Mouse (Mus musculus): Measurements from ENCODE around the gene Fads2. TPM values are rescaled to one million over a fixed set of nuclear protein-coding genes. Genes with fewer than 3 reads are reported as not detected.
A peak's percentile ranks its signal among the peaks of the same experiment; 100 is the strongest.

The Fads2 gene
- total and polyA plus RNA-seq, 3 experiments, result 55.2 to 119 TPM; not detected in 1

- H3K27ac ChIP-seq (ENCODE audit: control insufficient read depth, low read depth, low read length), result no peak overlapping the region
- H3K36me3 ChIP-seq (ENCODE audit: control insufficient read depth in 1 of 2, insufficient read depth in 2 of 2, low read length in 2 of 2), result peaks cover 0 to 23% of the 10 kb centered on the region in 2 experiments; a peak in 2 of 4 replicates
- H3K9ac ChIP-seq (ENCODE audit: control insufficient read depth, low read depth, low read length, poor library complexity, severe bottlenecking), result no peak overlapping the region
- no peaks in the 10 kb centered on the region for H3K27me3 ChIP-seq (ENCODE audit: control insufficient read depth in 1 of 2, insufficient read depth in 2 of 2, low read length in 2 of 2)
- H3K79me2 ChIP-seq (ENCODE audit: control insufficient read depth, insufficient read depth, low read length, poor library complexity), result no peaks in the 10 kb centered on the region; the same call in 1 of the 2 replicates
- no peaks in the 10 kb centered on the region for H3K9me3 ChIP-seq (replicated peaks; ENCODE audit: insufficient read depth, low read length)
- no peak for TF ChIP-seq KAT2A (conservative IDR thresholded peaks at IDR 0.05; ENCODE audit: low read depth, low read length)
- no peak for TF ChIP-seq SIN3A (IDR thresholded peaks at IDR 0.05; ENCODE audit: low read length)
- TF ChIP-seq CHD2 (IDR thresholded peaks at IDR 0.05; ENCODE audit: low read length), result no peak
- no peak for TF ChIP-seq BHLHE40 (IDR thresholded peaks at IDR 0.05; ENCODE audit: borderline replicate concordance, low read depth, low read length)
- no peak for TF ChIP-seq GATA1 (IDR thresholded peaks at IDR 0.05; ENCODE audit: low read depth, low read length)
- no peak for TF ChIP-seq E2F4 (IDR thresholded peaks at IDR 0.05; ENCODE audit: borderline replicate concordance, low read depth, low read length)
- TF ChIP-seq MYC (IDR thresholded peaks at IDR 0.05; ENCODE audit: low read depth, low read length), result no peak
- TF ChIP-seq MXI1 (IDR thresholded peaks at IDR 0.05; ENCODE audit: low read depth, low read length), result no peak
- no peak for TF ChIP-seq TCF12 (IDR thresholded peaks at IDR 0.05; ENCODE audit: low read depth, low read length)
- no peak for TF ChIP-seq UBTF (IDR thresholded peaks at IDR 0.05; ENCODE audit: borderline replicate concordance, insufficient read depth, low read depth, low read length)
- no peak for TF ChIP-seq USF1 (IDR thresholded peaks at IDR 0.05; ENCODE audit: low read depth, low read length)
- TF ChIP-seq EP300 (IDR thresholded peaks at IDR 0.05; ENCODE audit: low read depth in 1 of 2, low read length in 2 of 2), result no peak
- no peak for TF ChIP-seq JUND (IDR thresholded peaks at IDR 0.05; ENCODE audit: low read depth, low read length)
- TF ChIP-seq TAL1 (IDR thresholded peaks at IDR 0.05; ENCODE audit: low read length), result no peak
- no peak overlapping the region for H3K4me3 ChIP-seq (ENCODE audit: control insufficient read depth in 1 of 2, insufficient read depth in 1 of 2, low read depth in 2 of 2, low read length in 2 of 2)
- peaks cover 2 to 32% of the 10 kb centered on the region in 2 experiments; a peak in 3 of 4 replicates for H3K4me1 ChIP-seq (ENCODE audit: control insufficient read depth in 1 of 2, insufficient read depth in 2 of 2, low read length in 2 of 2)
- no peak for DNase-seq (ENCODE audit: low read depth, low spot score)
Measured at GRCm38 (mm10) chr19:10106634-10107033, 5.1 kb upstream of the Fads2 start.

GRCm38 (mm10) chr19:10105034-10105493, 3.5 kb upstream of the Fads2 start:
- TF ChIP-seq MAFK (IDR thresholded peaks at IDR 0.05; ENCODE audit: borderline replicate concordance, low read depth, low read length) (no peak), RCOR1 (IDR thresholded peaks at IDR 0.05; ENCODE audit: low read depth, low read length) (peak; percentile 25; the same call in 1 of the 2 replicates), BHLHE40 (IDR thresholded peaks at IDR 0.05; ENCODE audit: borderline replicate concordance, low read depth, low read length) (peak; percentile 96), ETS1 (IDR thresholded peaks at IDR 0.05; ENCODE audit: low read depth, low read length) (peak; percentile 66), HCFC1 (IDR thresholded peaks at IDR 0.05; ENCODE audit: low read depth, low read length) (peak; percentile 15; the same call in 1 of the 2 replicates), MAZ (IDR thresholded peaks at IDR 0.05; ENCODE audit: low read depth, low read length) (no peak), MYB (IDR thresholded peaks at IDR 0.05; ENCODE audit: low read depth, low read length) (peak; percentile 63; the same call in 1 of the 2 replicates), TAL1 (IDR thresholded peaks at IDR 0.05; ENCODE audit: low read length) (peak; percentile 84), ZMIZ1 (IDR thresholded peaks at IDR 0.05; ENCODE audit: low read depth, low read length) (0 out of 2 replicates have a peak, but pooled peaks have one; percentile 46), GATA1 (IDR thresholded peaks at IDR 0.05; ENCODE audit: low read depth, low read length) (peak; percentile 87), SIN3A (IDR thresholded peaks at IDR 0.05; ENCODE audit: low read length) (peak; percentile 82), MYC (IDR thresholded peaks at IDR 0.05; ENCODE audit: low read depth, low read length) (peak; percentile 58; the same call in 1 of the 2 replicates), EP300 (IDR thresholded peaks at IDR 0.05; ENCODE audit: low read depth in 1 of 2, low read length in 2 of 2) (peak; percentile 76 to 86), MAX (IDR thresholded peaks at IDR 0.05; ENCODE audit: low read length) (peak; percentile 90), TBP (IDR thresholded peaks at IDR 0.05; ENCODE audit: low read depth, low read length) (peak; percentile 9; the same call in 1 of the 2 replicates), POLR2A (IDR thresholded peaks at IDR 0.05; ENCODE audit: control insufficient read depth in 1 of 2, insufficient read depth in 1 of 2, low read depth in 1 of 2, low read length in 2 of 2, poor library complexity in 1 of 2) (peak in 1 of 2 experiments; percentile 42; a peak in 1 of 4 replicates), TCF12 (IDR thresholded peaks at IDR 0.05; ENCODE audit: low read depth, low read length) (peak; percentile 76), CTCF (IDR thresholded peaks at IDR 0.05 in 2 of 3, conservative IDR thresholded peaks at IDR 0.05 in 1 of 3; ENCODE audit: control insufficient read depth in 1 of 3, insufficient read depth in 1 of 3, low read depth in 2 of 3, low read length in 3 of 3, poor library complexity in 1 of 3, severe bottlenecking in 1 of 3) (no peak), CHD2 (IDR thresholded peaks at IDR 0.05; ENCODE audit: low read length) (no peak), MXI1 (IDR thresholded peaks at IDR 0.05; ENCODE audit: low read depth, low read length) (peak; percentile 76), USF1 (IDR thresholded peaks at IDR 0.05; ENCODE audit: low read depth, low read length) (peak; percentile 25; the same call in 1 of the 2 replicates)
- DNase-seq (ENCODE audit: low read depth, low spot score), result peak; percentile 78
- Histone ChIP-seq H3K9me3 (replicated peaks; ENCODE audit: insufficient read depth, low read length) (no peaks in the 10 kb centered on the region), H3K9ac (ENCODE audit: control insufficient read depth, low read depth, low read length, poor library complexity, severe bottlenecking) (peak overlapping the region; percentile 45), H3K36me3 (ENCODE audit: control insufficient read depth in 1 of 2, insufficient read depth in 2 of 2, low read length in 2 of 2) (peaks cover 0 to 24% of the 10 kb centered on the region in 2 experiments; a peak in 2 of 4 replicates), H3K4me3 (ENCODE audit: control insufficient read depth in 1 of 2, insufficient read depth in 1 of 2, low read depth in 2 of 2, low read length in 2 of 2) (peak overlapping the region; percentile 28 to 43), H3K79me2 (ENCODE audit: control insufficient read depth, insufficient read depth, low read length, poor library complexity) (peaks cover 12% of the 10 kb centered on the region), H3K4me1 (ENCODE audit: control insufficient read depth in 1 of 2, insufficient read depth in 2 of 2, low read length in 2 of 2) (peaks cover 2 to 35% of the 10 kb centered on the region in 2 experiments; a peak in 3 of 4 replicates), H3K27ac (ENCODE audit: control insufficient read depth, low read depth, low read length) (peak overlapping the region; percentile 71), H3K27me3 (ENCODE audit: control insufficient read depth in 1 of 2, insufficient read depth in 2 of 2, low read length in 2 of 2) (no peaks in the 10 kb centered on the region)
